Mouse (Mus musculus) intestine, embryonic 14.5 days (tissue): ENCODE results near the gene Rbm31y. TPM values are rescaled to one million over a fixed set of nuclear protein-coding genes. Genes with fewer than 3 reads are reported as not detected.
"Not testable (repeated sequence)": the region's sequence is repeated elsewhere in the genome, so short reads cannot be mapped to it uniquely, and the experiment has no call there.

Source experiments
- ATAC-seq: fragments of 200-750 bp; cut with Nextera tagmentation; replicated peaks from 2 replicates; pipeline ENCODE4 v1.8.0; 2017; ENCODE audit warnings: low read depth, moderate number of reproducible peaks, moderate TSS enrichment, moderate library complexity; ENCODE audit not compliant: low FRiP score, low TSS enrichment
- DNase-seq: peaks from one replicate; pipeline ENCODE4 v3.0.0-alpha.2; 2018; ENCODE audit warnings: low spot score
- H3K27ac ChIP-seq: fragments of 300-500 bp; sonication (generic); 2 replicates; pipeline ENCODE4 v1.5.1; 2014; ENCODE audit warnings: low read depth, mild to moderate bottlenecking, control low read depth
- H3K27me3 ChIP-seq: fragments of 300-500 bp; sonication (generic); replicated peaks from 2 replicates; pipeline ENCODE4 v1.6.1; 2014; ENCODE audit warnings: low read length, control low read depth; ENCODE audit not compliant: control insufficient read depth, insufficient read depth
- H3K36me3 ChIP-seq: fragments of 300-500 bp; sonication (generic); 2 replicates; pipeline ENCODE4 v1.6.1; 2014; ENCODE audit warnings: low read length, control low read depth; ENCODE audit not compliant: control insufficient read depth, insufficient read depth
- H3K4me1 ChIP-seq: fragments of 300-500 bp; sonication (generic); replicated peaks from 2 replicates; pipeline ENCODE4 v1.6.1; 2014; ENCODE audit warnings: low read length, control low read depth, mixed read lengths; ENCODE audit not compliant: control insufficient read depth, insufficient read depth
- H3K4me2 ChIP-seq: fragments of 300-500 bp; sonication (generic); 2 replicates; pipeline ENCODE4 v1.6.1; 2014; ENCODE audit warnings: low read length
- H3K4me3 ChIP-seq: fragments of 300-500 bp; sonication (generic); 2 replicates; pipeline ENCODE4 v1.5.1; 2014; ENCODE audit warnings: low read depth, low read length, control low read depth, mixed read lengths
- H3K9ac ChIP-seq: fragments of 300-500 bp; sonication (generic); 2 replicates; pipeline ENCODE4 v1.6.1; 2014; ENCODE audit warnings: mild to moderate bottlenecking, low read length
- H3K9me3 ChIP-seq: fragments of 300-500 bp; sonication (generic); 2 replicates; pipeline ENCODE4 v1.6.1; 2016; ENCODE audit warnings: low read length, control low read depth; ENCODE audit not compliant: control insufficient read depth
- WGBS: fragments of 180-500 bp; shearing (Covaris S2); extraction: QIAGEN DNeasy Blood & Tissue Kit; methylation state at CpG from one replicate; pipeline ENCODE4 v1.1.7; 2014; 5-methylcytosine and 5-hydroxymethylcytosine counted together
- polyA plus RNA-seq: library from polyadenylated mRNA; unstranded; fragments of >200 nt; fragmentation: Nextera tagmentation; extraction: Ambion mirVana; gene quantifications from 2 replicates; pipeline ENCODE4 v1.2.1, GENCODE M21; 2014

Rbm31y gene
- polyA plus RNA-seq = not detected in 2 replicates

- not testable (repeated sequence) for H3K36me3 ChIP-seq, H3K4me1 ChIP-seq, H3K4me3 ChIP-seq, H3K27me3 ChIP-seq, ATAC-seq, H3K9ac ChIP-seq, H3K27ac ChIP-seq, DNase-seq, H3K4me2 ChIP-seq, H3K9me3 ChIP-seq
- WGBS = no CpG with 5 or more reads among the region's 11 CpGs
These were observed at the start of gene Rbm31y for GRCm38 (mm10) chrY:17400461-17400860. Gene Rbm31y, plus strand, starts transcription at chrY:17400761.
